Mouse (Mus musculus) layer of hippocampus, adult 9-11 months (tissue): ENCODE results near the gene Nol11.
"Not testable (repeated sequence)": the region's sequence is repeated elsewhere in the genome, so short reads cannot be mapped to it uniquely, and the experiment has no call there.

Source experiments
- DNase-seq: peaks from one replicate; pipeline ENCODE4 v3.0.0; 2022

Gene Nol11

GRCm38 (mm10) chr11:107154431-107154830 is 34.8 kb downstream of the Nol11 start:
- DNase-seq = no peak

- no peak for DNase-seq
These were observed 35.5 kb downstream of the Nol11 start for GRCm38 (mm10) chr11:107153645-107154044.

- DNase-seq = no peak
These were observed 37.4 kb downstream of the Nol11 start for GRCm38 (mm10) chr11:107151809-107152208.

GRCm38 (mm10) chr11:107143956-107144355 is 45.2 kb downstream of the Nol11 start:
- not testable (repeated sequence) for DNase-seq

- no peak for DNase-seq
These were observed 46.8 kb downstream of the Nol11 start for GRCm38 (mm10) chr11:107142382-107142781.

GRCm38 (mm10) chr11:107140756-107141155 is 48.4 kb downstream of the Nol11 start:
- DNase-seq = no peak

GRCm38 (mm10) chr11:107138633-107139032 is 50.5 kb downstream of the Nol11 start:
- DNase-seq = no peak

- no peak for DNase-seq
These were observed 51.6 kb downstream of the Nol11 start for GRCm38 (mm10) chr11:107137593-107137992.

GRCm38 (mm10) chr11:107136458-107136857 is 52.7 kb downstream of the Nol11 start:
- not testable (repeated sequence) for DNase-seq

GRCm38 (mm10) chr11:107135741-107136140 is 53.4 kb downstream of the Nol11 start:
- DNase-seq = no peak

GRCm38 (mm10) chr11:107132426-107132825 is 56.8 kb downstream of the Nol11 start:
- peak; percentile 27 for DNase-seq

GRCm38 (mm10) chr11:107131749-107132421 is 57.3 kb downstream of the Nol11 start, which contains the start of gene Bptf:
TSS of gene Bptf (minus strand) at chr11:107132127.
- peak; percentile 91 for DNase-seq

- DNase-seq = peak; percentile 46
These were observed 58.1 kb downstream of the Nol11 start for GRCm38 (mm10) chr11:107130879-107131748.

- DNase-seq = no peak
These were observed 58.9 kb downstream of the Nol11 start for GRCm38 (mm10) chr11:107130221-107130788.

GRCm38 (mm10) chr11:107129641-107130040 is 59.5 kb downstream of the Nol11 start:
- no peak for DNase-seq

GRCm38 (mm10) chr11:107126716-107127115 is 62.5 kb downstream of the Nol11 start:
- not testable (repeated sequence) for DNase-seq

- DNase-seq = no peak
These were observed 64.2 kb downstream of the Nol11 start for GRCm38 (mm10) chr11:107125011-107125410.

GRCm38 (mm10) chr11:107124327-107124731 is 64.9 kb downstream of the Nol11 start:
- peak; percentile 36 for DNase-seq

- no peak for DNase-seq
These were observed 71.4 kb downstream of the Nol11 start for GRCm38 (mm10) chr11:107117789-107118188.
